ENCODE assay signal across 16 mouse cellular contexts in the genomic region with DNA sequence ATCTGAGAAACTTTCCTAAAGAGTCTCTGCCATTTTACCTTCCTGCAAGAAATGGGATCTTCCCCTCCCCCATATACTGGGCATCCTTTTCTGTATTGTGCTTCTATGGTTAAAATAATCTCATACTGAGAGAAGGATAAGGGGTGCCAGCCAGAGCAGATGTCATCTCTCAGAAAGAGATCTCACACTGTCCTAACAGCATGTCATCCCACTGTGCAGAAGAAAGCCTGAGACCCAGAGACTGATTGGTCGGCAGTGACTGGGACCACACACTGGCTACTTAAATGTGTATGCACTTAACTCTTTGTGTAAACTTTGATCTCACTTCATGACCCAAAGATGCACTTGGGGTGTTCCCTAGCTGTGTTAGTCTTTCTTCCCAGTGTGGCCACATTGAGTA.
DNase-seq lines count a peak whose midpoint lies in the region; TF ChIP-seq lines count a peak whose summit lies in the region.
"Had no signal": no experiment of that assay in that cellular context is flagged by ENCODE, and none has a peak within 500 bp of the region (broad histone marks: within the 10 kb centered on the region; RNA-seq: fewer than 3 reads in every experiment).

No protein-coding gene starts in this region.

- H3K27me3 ChIP-seq in cerebellum, adult 2 months (ENCODE audit: control insufficient read depth, insufficient read depth, low read length): no peaks in the 10 kb centered on the region
- H3K27me3 ChIP-seq: embryonic facial prominence, embryonic 13.5 days; embryonic facial prominence, embryonic 15.5 days; forebrain, embryonic 12.5 days had no signal

- intact Hi-C loops in left cerebral cortex, postnatal 4 days (cut with DNase I): no loop called here
- intact Hi-C loops in left cerebral cortex, adult 2 months (cut with DNase I): no loop called here

- 9% methylated on average over 1 of the region's 1 CpGs for WGBS in cerebellum, adult 2 months

- peak; percentile 6 to 40 for DNase-seq in cerebellum, postnatal 14 days
- DNase-seq in cerebellum, adult 2 months: no peak
- DNase-seq in left cerebral cortex, postnatal 4 days: peak; percentile 55
- DNase-seq in left cerebral cortex, adult 2 months (ENCODE audit: extremely low spot score in 1 of 2, low spot score in 2 of 2): no peak
- DNase-seq: adrenal gland, adult 2 months; adrenal gland, postnatal 10 days; adrenal gland, postnatal 25 days; cerebellum, adult 11 months; cerebellum, adult 18-20 months; cerebellum, adult 9-10 months; embryo, embryonic 11 days had no signal

- no peak for TF ChIP-seq CTCF in cerebellum, adult 2 months (IDR thresholded peaks at IDR 0.05; ENCODE audit: borderline replicate concordance, insufficient read depth, low read depth, low read length)
- no peak for TF ChIP-seq CTCF in left cerebral cortex, adult 2 months (IDR thresholded peaks at IDR 0.05)

- H3K4me1 ChIP-seq in cerebellum, adult 2 months (ENCODE audit: control insufficient read depth, insufficient read depth, low read length): no peaks in the 10 kb centered on the region
- H3K4me1 ChIP-seq: embryonic facial prominence, embryonic 13.5 days; embryonic facial prominence, embryonic 15.5 days; forebrain, embryonic 12.5 days had no signal

- H3K4me3 ChIP-seq in cerebellum, adult 2 months (replicated peaks; ENCODE audit: insufficient read depth, low read depth, low read length): no peak overlapping the region
- no peak overlapping the region for H3K4me3 ChIP-seq in left cerebral cortex, adult 2 months
- H3K4me3 ChIP-seq: embryonic facial prominence, embryonic 13.5 days; embryonic facial prominence, embryonic 15.5 days; erythroblast, embryonic 14.5 days; forebrain, embryonic 10.5 days; forebrain, embryonic 12.5 days had no signal

- H3K27ac ChIP-seq in cerebellum, adult 2 months (ENCODE audit: insufficient read depth, low read length): no peak overlapping the region
- H3K27ac ChIP-seq in left cerebral cortex, adult 2 months: no peak overlapping the region
- H3K27ac ChIP-seq: embryonic facial prominence, embryonic 13.5 days; embryonic facial prominence, embryonic 15.5 days; forebrain, embryonic 10.5 days; forebrain, embryonic 12.5 days had no signal

- no peak for TF ChIP-seq POLR2A in cerebellum, adult 2 months (IDR thresholded peaks at IDR 0.05; ENCODE audit: borderline replicate concordance, insufficient read depth, low read length)

Comparison
In these comparisons a context has a peak if more than half of its experiments do, and no peak if none do; other contexts are left out.
1. DNase-seq: peak in cerebellum, postnatal 14 days (2 of 2) and left cerebral cortex, postnatal 4 days (single experiment); none in cerebellum, adult 2 months (0 of 2) and left cerebral cortex, adult 2 months (0 of 2).